Mouse (Mus musculus) limb, embryonic 10.5 days (tissue): Measurements from ENCODE around the gene Ifi35. TPM values are rescaled to one million over a fixed set of nuclear protein-coding genes. Genes with fewer than 3 reads are reported as not detected.
"Not testable (repeated sequence)": the region's sequence is repeated elsewhere in the genome, so short reads cannot be mapped to it uniquely, and the experiment has no call there.

Experiments used
- DNase-seq: peaks from one replicate; pipeline ENCODE4 v3.0.0-alpha.2; 2017; ENCODE audit warnings: low spot score
- H3K27ac ChIP-seq: fragments of 300-500 bp; sonication (generic); 2 replicates; pipeline ENCODE4 v1.5.1; 2016; ENCODE audit warnings: mild to moderate bottlenecking
- H3K27me3 ChIP-seq: fragments of 300-500 bp; sonication (generic); 2 replicates; pipeline ENCODE4 v1.6.1; 2016; ENCODE audit warnings: low read depth, mild to moderate bottlenecking; ENCODE audit not compliant: poor library complexity, severe bottlenecking
- H3K36me3 ChIP-seq: fragments of 300-500 bp; sonication (generic); 2 replicates; pipeline ENCODE4 v1.6.1; 2016; ENCODE audit warnings: mild to moderate bottlenecking, moderate library complexity
- H3K4me1 ChIP-seq: fragments of 300-500 bp; sonication (generic); 2 replicates; pipeline ENCODE4 v1.6.1; 2016
- H3K4me3 ChIP-seq: fragments of 300-500 bp; sonication (generic); 2 replicates; pipeline ENCODE4 v1.5.1; 2016; ENCODE audit warnings: mild to moderate bottlenecking, moderate library complexity
- H3K9me3 ChIP-seq: fragments of 300-500 bp; sonication (generic); replicated peaks from 2 replicates; pipeline ENCODE4 v1.6.1; 2016; ENCODE audit warnings: mild to moderate bottlenecking
- WGBS: fragments of 180-500 bp; shearing (Covaris S2); methylation state at CpG from one replicate; pipeline ENCODE4 v1.1.7; 2016; 5-methylcytosine and 5-hydroxymethylcytosine counted together
- polyA plus RNA-seq: library from polyadenylated mRNA; unstranded; fragments of >200 nt; fragmentation: Nextera tagmentation; extraction: Ambion mirVana; gene quantifications from 2 replicates; pipeline ENCODE4 v1.2.1, GENCODE M21; 2016

Ifi35 gene
- polyA plus RNA-seq, 1 experiment from 2014 or later, result 2.3 TPM

GRCm38 (mm10) chr11:101465101-101465868, 17.1 kb downstream of the Ifi35 start:
- Histone ChIP-seq H3K27me3 (peaks cover 30% of the 10 kb centered on the region), H3K9me3 (no peaks in the 10 kb centered on the region), H3K36me3 (peaks cover 5% of the 10 kb centered on the region; the same call in 1 of the 2 replicates), H3K4me1 (peaks cover 74% of the 10 kb centered on the region), H3K27ac (peak overlapping the region; percentile 82), H3K4me3 (peak overlapping the region; percentile 67)
- 1% methylated on average over 51 of the region's 51 CpGs for WGBS
- DNase-seq, result peak; percentile 79

GRCm38 (mm10) chr11:101465869-101466551, 17.8 kb downstream of the Ifi35 start, which contains the start of gene Vat1:
Vat1 (minus strand) TSS chr11:101466230.
- Histone ChIP-seq H3K36me3 (0 out of 2 replicates have a peak, but pooled peaks cover 3% of the 10 kb centered on the region), H3K9me3 (no peaks in the 10 kb centered on the region), H3K4me3 (peak within 1 kb of the TSS; percentile 94), H3K27ac (peak within 1 kb of the TSS; percentile 82), H3K27me3 (peaks cover 37% of the 10 kb centered on the region), H3K4me1 (peaks cover 72% of the 10 kb centered on the region)
- WGBS, result 2% methylated on average over 60 of the region's 60 CpGs
- DNase-seq, result no peak

GRCm38 (mm10) chr11:101466552-101466950, 18.3 kb downstream of the Ifi35 start:
- DNase-seq, H3K9me3 ChIP-seq, H3K36me3 ChIP-seq, H3K27ac ChIP-seq: not testable (repeated sequence)
- H3K4me1 ChIP-seq, result peaks cover 72% of the 10 kb centered on the region
- WGBS, result 64% methylated on average over 5 of the region's 5 CpGs
- peak overlapping the region; percentile 67 for H3K4me3 ChIP-seq
- peaks cover 42% of the 10 kb centered on the region for H3K27me3 ChIP-seq

- Histone ChIP-seq H3K36me3 (no peaks in the 10 kb centered on the region), H3K4me3 (peak overlapping the region; percentile 94), H3K9me3 (no peaks in the 10 kb centered on the region), H3K4me1 (peaks cover 66% of the 10 kb centered on the region), H3K27ac (peak overlapping the region; percentile 84), H3K27me3 (peaks cover 46% of the 10 kb centered on the region)
- DNase-seq, result peak; percentile 87
- WGBS, result under 1% methylated on average over 54 of the region's 54 CpGs
Observed at GRCm38 (mm10) chr11:101467477-101468262, 19.5 kb downstream of the Ifi35 start.

GRCm38 (mm10) chr11:101468263-101468688, 20.1 kb downstream of the Ifi35 start:
- Histone ChIP-seq H3K4me1 (peaks cover 60% of the 10 kb centered on the region), H3K4me3 (peak overlapping the region; percentile 94), H3K36me3 (no peaks in the 10 kb centered on the region), H3K27me3 (peaks cover 46% of the 10 kb centered on the region), H3K9me3 (no peaks in the 10 kb centered on the region), H3K27ac (peak overlapping the region; percentile 84)
- DNase-seq, result peak; percentile 69
- under 1% methylated on average over 29 of the region's 31 CpGs for whole genome bisulfite sequencing

- H3K27ac ChIP-seq, result peak overlapping the region; percentile 84
- H3K4me1 ChIP-seq, result peaks cover 56% of the 10 kb centered on the region
- H3K27me3 ChIP-seq, result peaks cover 46% of the 10 kb centered on the region
- DNase-seq, result no peak
- H3K9me3 ChIP-seq, result no peaks in the 10 kb centered on the region
- WGBS, result 7% methylated on average over 13 of the region's 13 CpGs
- H3K36me3 ChIP-seq, result no peaks in the 10 kb centered on the region
- H3K4me3 ChIP-seq, result peak overlapping the region; percentile 94
Observed at GRCm38 (mm10) chr11:101468731-101469130, 20.5 kb downstream of the Ifi35 start.

- H3K4me1 ChIP-seq, result peaks cover 52% of the 10 kb centered on the region
- 70% methylated on average over 4 of the region's 4 CpGs for WGBS
Observed at GRCm38 (mm10) chr11:101469155-101469554, 20.9 kb downstream of the Ifi35 start.

GRCm38 (mm10) chr11:101470206-101470605, 22.0 kb downstream of the Ifi35 start:
- H3K4me3 ChIP-seq, result no peak overlapping the region
- WGBS, result 73% methylated on average over 7 of the region's 7 CpGs
- peaks cover 41% of the 10 kb centered on the region for H3K4me1 ChIP-seq
- DNase-seq, result no peak
- peaks cover 46% of the 10 kb centered on the region for H3K27me3 ChIP-seq
- no peaks in the 10 kb centered on the region for H3K36me3 ChIP-seq
- H3K9me3 ChIP-seq, result no peaks in the 10 kb centered on the region
- H3K27ac ChIP-seq, result no peak overlapping the region

More at GRCm38 (mm10) chr11:101469155-101469554, 20.9 kb downstream of the Ifi35 start:
- Histone ChIP-seq H3K9me3 (no peaks in the 10 kb centered on the region), H3K27me3 (peaks cover 46% of the 10 kb centered on the region), H3K27ac (no peak overlapping the region), H3K36me3 (no peaks in the 10 kb centered on the region), H3K4me3 (peak overlapping the region; percentile 94; the same call in 1 of the 2 replicates)
- no peak for DNase-seq

- Histone ChIP-seq H3K27ac (no peak overlapping the region), H3K4me1 (peaks cover 27% of the 10 kb centered on the region), H3K36me3 (no peaks in the 10 kb centered on the region), H3K9me3 (no peaks in the 10 kb centered on the region), H3K4me3 (no peak overlapping the region), H3K27me3 (peaks cover 41% of the 10 kb centered on the region)
- 72% methylated on average over 3 of the region's 3 CpGs for WGBS
- no peak for DNase-seq
Observed at GRCm38 (mm10) chr11:101471926-101472325, 23.7 kb downstream of the Ifi35 start.

- Histone ChIP-seq H3K4me3 (no peak overlapping the region), H3K36me3 (no peaks in the 10 kb centered on the region), H3K27me3 (peaks cover 36% of the 10 kb centered on the region), H3K4me1 (peaks cover 24% of the 10 kb centered on the region), H3K27ac (no peak overlapping the region), H3K9me3 (no peaks in the 10 kb centered on the region)
- DNase-seq, result no peak
- WGBS, result 55% methylated on average over 7 of the region's 7 CpGs
Observed at GRCm38 (mm10) chr11:101472336-101472735, 24.1 kb downstream of the Ifi35 start.

GRCm38 (mm10) chr11:101473686-101474085, 25.5 kb downstream of the Ifi35 start:
- H3K9me3 ChIP-seq, H3K27ac ChIP-seq, DNase-seq, H3K36me3 ChIP-seq, H3K4me3 ChIP-seq: not testable (repeated sequence)
- Histone ChIP-seq H3K27me3 (peaks cover 30% of the 10 kb centered on the region), H3K4me1 (peaks cover 14% of the 10 kb centered on the region)
- 87% methylated on average over 1 of the region's 1 CpGs for WGBS

GRCm38 (mm10) chr11:101474298-101474697, 26.1 kb downstream of the Ifi35 start:
- 83% methylated on average over 5 of the region's 5 CpGs for WGBS
- Histone ChIP-seq H3K4me3 (no peak overlapping the region), H3K36me3 (no peaks in the 10 kb centered on the region), H3K9me3 (no peaks in the 10 kb centered on the region), H3K27ac (no peak overlapping the region), H3K27me3 (peaks cover 31% of the 10 kb centered on the region), H3K4me1 (peaks cover 15% of the 10 kb centered on the region)
- no peak for DNase-seq
